Mouse (Mus musculus) heart, adult 2 months (tissue): ENCODE data around the gene Akt1s1.

ENCODE experiments used
- CTCF ChIP-seq: fragments of 200-600 bp; IDR thresholded peaks from 2 replicates; pipeline ENCODE4 v1.8.1; 2022; ENCODE audit warnings: antibody characterized with exemption, mild to moderate bottlenecking, moderate library complexity
- POLR2A ChIP-seq: fragments of 200-500 bp; IDR thresholded peaks from 2 replicates; pipeline ENCODE4 v1.6.1; 2011; ENCODE audit warnings: mild to moderate bottlenecking, low read depth, low read length, control low read depth; ENCODE audit not compliant: insufficient read depth

DNA sequence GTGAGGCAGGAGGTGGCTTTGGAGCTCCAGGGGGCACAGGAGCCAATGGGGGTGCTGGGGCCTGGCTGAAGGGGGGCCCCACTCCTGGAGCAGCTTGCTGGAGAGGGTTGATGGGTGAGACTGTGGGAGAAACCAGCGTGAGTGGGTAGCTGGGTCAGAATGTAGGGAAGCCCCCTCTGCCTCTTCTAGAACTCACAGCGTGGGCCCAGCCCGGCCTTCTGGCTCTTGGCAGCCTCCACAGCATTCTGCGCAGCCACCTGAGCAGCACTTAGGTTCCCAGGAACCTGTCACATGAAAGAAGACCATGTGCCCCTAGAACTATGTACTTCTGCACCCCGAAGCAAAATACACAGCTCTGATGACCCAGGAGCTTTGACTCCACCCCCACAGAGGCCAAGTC is 35.8 kb downstream of the Akt1s1 start:
- TF ChIP-seq CTCF (no peak), POLR2A (no peak)
